Mouse (Mus musculus) embryonic facial prominence, embryonic 15.5 days (tissue): Measurements from ENCODE around the gene Wap. TPM values are rescaled to one million over a fixed set of nuclear protein-coding genes. Genes with fewer than 3 reads are reported as not detected.
"Not testable (repeated sequence)": the region's sequence is repeated elsewhere in the genome, so short reads cannot be mapped to it uniquely, and the experiment has no call there.

Source experiments
- ATAC-seq: fragments of 200-750 bp; cut with Nextera tagmentation; 2 replicates; pipeline ENCODE4 v1.8.0; 2017; ENCODE audit warnings: low read depth, moderate TSS enrichment; ENCODE audit not compliant: insufficient number of reproducible peaks, low FRiP score, low TSS enrichment
- H3K27ac ChIP-seq: fragments of 300-500 bp; sonication (generic); replicated peaks from 2 replicates; pipeline ENCODE4 v1.5.1; 2015; ENCODE audit warnings: mild to moderate bottlenecking, inconsistent platforms
- H3K27me3 ChIP-seq: fragments of 300-500 bp; sonication (generic); 2 replicates; pipeline ENCODE4 v1.6.1; 2015; ENCODE audit warnings: inconsistent platforms
- H3K36me3 ChIP-seq: fragments of 300-500 bp; sonication (generic); 2 replicates; pipeline ENCODE4 v1.6.1; 2015; ENCODE audit warnings: mild to moderate bottlenecking, inconsistent platforms
- H3K4me1 ChIP-seq: fragments of 300-500 bp; sonication (generic); 2 replicates; pipeline ENCODE4 v1.6.1; 2015; ENCODE audit warnings: inconsistent platforms
- H3K4me2 ChIP-seq: fragments of 300-500 bp; sonication (generic); replicated peaks from 2 replicates; pipeline ENCODE4 v1.6.1; 2015; ENCODE audit warnings: mild to moderate bottlenecking, inconsistent platforms
- H3K4me3 ChIP-seq: fragments of 300-500 bp; sonication (generic); replicated peaks from 2 replicates; pipeline ENCODE4 v1.5.1; 2015; ENCODE audit warnings: mild to moderate bottlenecking, inconsistent platforms
- H3K9ac ChIP-seq: fragments of 300-500 bp; sonication (generic); 2 replicates; pipeline ENCODE4 v1.6.1; 2015; ENCODE audit warnings: inconsistent platforms
- H3K9me3 ChIP-seq: fragments of 300-500 bp; sonication (generic); replicated peaks from 2 replicates; pipeline ENCODE4 v1.6.1; 2016; ENCODE audit warnings: inconsistent platforms
- WGBS: fragments of 180-500 bp; shearing (Covaris S2); methylation state at CpG from one replicate; pipeline ENCODE4 v1.1.7; 2015; 5-methylcytosine and 5-hydroxymethylcytosine counted together
- polyA plus RNA-seq: library from polyadenylated mRNA; unstranded; fragments of >200 nt; fragmentation: Nextera tagmentation; extraction: Ambion mirVana; gene quantifications from 2 replicates; pipeline ENCODE4 v1.2.1, GENCODE M21; 2015

Wap gene
- polyA plus RNA-seq, 1 experiment from 2014 or later: not detected

- no peak for ATAC-seq
Measured at GRCm38 (mm10) chr11:6661206-6661605, 22.8 kb upstream of the Wap start.

GRCm38 (mm10) chr11:6658271-6658670, 19.8 kb upstream of the Wap start, which contains the start of gene Ramp3:
Gene Ramp3, plus strand, starts transcription at chr11:6658521.
- no peak within 1 kb of the TSS for H3K9ac ChIP-seq
- H3K9me3 ChIP-seq: no peaks in the 10 kb centered on the region
- peak within 1 kb of the TSS; percentile 46 for H3K4me3 ChIP-seq
- peaks cover 12% of the 10 kb centered on the region for H3K4me1 ChIP-seq
- no peaks in the 10 kb centered on the region for H3K36me3 ChIP-seq
- 0 out of 2 replicates have a peak, but pooled peaks cover 5% of the 10 kb centered on the region for H3K27me3 ChIP-seq
- 0 out of 2 replicates have a peak, but pooled peaks have one; percentile 53 for ATAC-seq
- H3K4me2 ChIP-seq: peak within 1 kb of the TSS; percentile 75
- WGBS: 1% methylated on average over 18 of the region's 18 CpGs
- H3K27ac ChIP-seq: no peak within 1 kb of the TSS

More at GRCm38 (mm10) chr11:6661206-6661605, 22.8 kb upstream of the Wap start:
- Histone ChIP-seq H3K9me3 (no peaks in the 10 kb centered on the region), H3K4me3 (no peak overlapping the region), H3K27ac (no peak overlapping the region), H3K4me1 (peaks cover 12% of the 10 kb centered on the region), H3K36me3 (no peaks in the 10 kb centered on the region), H3K4me2 (no peak overlapping the region), H3K9ac (no peak overlapping the region), H3K27me3 (0 out of 2 replicates have a peak, but pooled peaks cover 5% of the 10 kb centered on the region)
- 68% methylated on average over 14 of the region's 14 CpGs for WGBS

- ATAC-seq: peak; percentile 36; the same call in 1 of the 2 replicates
- Histone ChIP-seq H3K4me2 (no peak overlapping the region), H3K4me1 (peaks cover 12% of the 10 kb centered on the region), H3K9me3 (no peaks in the 10 kb centered on the region), H3K9ac (no peak overlapping the region), H3K27me3 (0 out of 2 replicates have a peak, but pooled peaks cover 5% of the 10 kb centered on the region), H3K36me3 (no peaks in the 10 kb centered on the region), H3K4me3 (no peak overlapping the region), H3K27ac (no peak overlapping the region)
- 0% methylated on average over 2 of the region's 2 CpGs for WGBS
Measured at GRCm38 (mm10) chr11:6654903-6655302, 16.5 kb upstream of the Wap start.

- H3K9me3 ChIP-seq, H3K27me3 ChIP-seq, H3K4me3 ChIP-seq, H3K9ac ChIP-seq, H3K4me1 ChIP-seq, H3K27ac ChIP-seq, H3K36me3 ChIP-seq, H3K4me2 ChIP-seq, ATAC-seq: not testable (repeated sequence)
- WGBS: 68% methylated on average over 3 of the region's 3 CpGs
Measured at GRCm38 (mm10) chr11:6652978-6653377, 14.5 kb upstream of the Wap start.

- H3K9me3 ChIP-seq: no peaks in the 10 kb centered on the region
- 69% methylated on average over 7 of the region's 7 CpGs for WGBS
Measured at GRCm38 (mm10) chr11:6650519-6650918, 12.1 kb upstream of the Wap start.

GRCm38 (mm10) chr11:6647831-6648724, 9.6 kb upstream of the Wap start:
- H3K4me2 ChIP-seq: no peak overlapping the region
- 60% methylated on average over 9 of the region's 9 CpGs for WGBS

More at GRCm38 (mm10) chr11:6650519-6650918, 12.1 kb upstream of the Wap start:
- H3K4me2 ChIP-seq: no peak overlapping the region
- no peak overlapping the region for H3K4me3 ChIP-seq
- H3K27me3 ChIP-seq: no peaks in the 10 kb centered on the region
- no peak overlapping the region for H3K9ac ChIP-seq
- no peaks in the 10 kb centered on the region for H3K4me1 ChIP-seq
- H3K27ac ChIP-seq: no peak overlapping the region
- no peaks in the 10 kb centered on the region for H3K36me3 ChIP-seq
- ATAC-seq: no peak

GRCm38 (mm10) chr11:6644566-6644965, 6.1 kb upstream of the Wap start:
- Histone ChIP-seq H3K4me2 (no peak overlapping the region), H3K27me3 (no peaks in the 10 kb centered on the region), H3K9me3 (no peaks in the 10 kb centered on the region), H3K36me3 (no peaks in the 10 kb centered on the region), H3K9ac (no peak overlapping the region), H3K4me3 (no peak overlapping the region), H3K4me1 (no peaks in the 10 kb centered on the region), H3K27ac (no peak overlapping the region)
- ATAC-seq: no peak
- WGBS: 75% methylated on average over 6 of the region's 6 CpGs

More at GRCm38 (mm10) chr11:6647831-6648724, 9.6 kb upstream of the Wap start:
- H3K9me3 ChIP-seq: no peaks in the 10 kb centered on the region
- H3K27ac ChIP-seq: no peak overlapping the region
- no peak overlapping the region for H3K9ac ChIP-seq
- no peak for ATAC-seq
- H3K4me3 ChIP-seq: no peak overlapping the region
- no peaks in the 10 kb centered on the region for H3K27me3 ChIP-seq
- no peaks in the 10 kb centered on the region for H3K36me3 ChIP-seq
- no peaks in the 10 kb centered on the region for H3K4me1 ChIP-seq

GRCm38 (mm10) chr11:6639072-6639471, 635 bp upstream of the Wap start:
- no peak overlapping the region for H3K4me3 ChIP-seq
- H3K4me2 ChIP-seq: no peak overlapping the region
- no peaks in the 10 kb centered on the region for H3K4me1 ChIP-seq
- no peak for ATAC-seq
- H3K36me3 ChIP-seq: no peaks in the 10 kb centered on the region
- no peaks in the 10 kb centered on the region for H3K9me3 ChIP-seq
- 78% methylated on average over 6 of the region's 6 CpGs for WGBS
- no peaks in the 10 kb centered on the region for H3K27me3 ChIP-seq
- H3K9ac ChIP-seq: no peak overlapping the region
- no peak overlapping the region for H3K27ac ChIP-seq

GRCm38 (mm10) chr11:6636150-6636549, 2.3 kb downstream of the Wap start:
- WGBS: 75% methylated on average over 8 of the region's 8 CpGs
- Histone ChIP-seq H3K27me3 (no peaks in the 10 kb centered on the region), H3K27ac (no peak overlapping the region), H3K9ac (no peak overlapping the region), H3K4me1 (no peaks in the 10 kb centered on the region), H3K4me2 (no peak overlapping the region), H3K36me3 (no peaks in the 10 kb centered on the region), H3K4me3 (no peak overlapping the region), H3K9me3 (no peaks in the 10 kb centered on the region)
- no peak for ATAC-seq

- ATAC-seq: no peak
- no peak overlapping the region for H3K9ac ChIP-seq
- H3K27ac ChIP-seq: no peak overlapping the region
- H3K4me2 ChIP-seq: no peak overlapping the region
- no peaks in the 10 kb centered on the region for H3K36me3 ChIP-seq
- no peaks in the 10 kb centered on the region for H3K9me3 ChIP-seq
- no peak overlapping the region for H3K4me3 ChIP-seq
- H3K27me3 ChIP-seq: no peaks in the 10 kb centered on the region
- peaks cover 10% of the 10 kb centered on the region for H3K4me1 ChIP-seq
Measured at GRCm38 (mm10) chr11:6629655-6630054, 8.8 kb downstream of the Wap start.

GRCm38 (mm10) chr11:6628568-6628967, 9.9 kb downstream of the Wap start:
- H3K9me3 ChIP-seq: no peaks in the 10 kb centered on the region
- H3K4me1 ChIP-seq: peaks cover 20% of the 10 kb centered on the region
- ATAC-seq: no peak
- no peaks in the 10 kb centered on the region for H3K27me3 ChIP-seq
- no peak overlapping the region for H3K9ac ChIP-seq
- H3K36me3 ChIP-seq: peaks cover 5% of the 10 kb centered on the region
- no peak overlapping the region for H3K4me3 ChIP-seq
- WGBS: 28% methylated on average over 4 of the region's 4 CpGs
- H3K27ac ChIP-seq: no peak overlapping the region
- no peak overlapping the region for H3K4me2 ChIP-seq
